Mouse (Mus musculus) brain, adult 2 months (tissue): ENCODE measurements at regions not wholly inside any gene's neighbourhood (a gene's known extent, or its start where the extent isn't known, plus 50 kb on each side); places are given as distances from the start of the nearest gene placed in this dataset.

Experiments used
- DNase-seq: peaks from one replicate; pipeline ENCODE4 v3.0.0; 2011; ENCODE audit warnings: low read depth, low spot score

- DNase-seq, result peak; percentile 36
Observed at GRCm38 (mm10) chr2:106083801-106084800, 80.8 kb upstream of the Dnajc24 start.

GRCm38 (mm10) chr2:106083001-106083400 lies 79.7 kb upstream of the Dnajc24 start:
- DNase-seq, result no peak

- peak; percentile 79 for DNase-seq
Observed at GRCm38 (mm10) chr2:106081951-106082350, 78.6 kb upstream of the Dnajc24 start.

GRCm38 (mm10) chr2:106080626-106081025 lies 77.3 kb upstream of the Dnajc24 start:
- DNase-seq, result no peak

GRCm38 (mm10) chr2:106078591-106078990 lies 75.2 kb upstream of the Dnajc24 start:
- no peak for DNase-seq

DNA sequence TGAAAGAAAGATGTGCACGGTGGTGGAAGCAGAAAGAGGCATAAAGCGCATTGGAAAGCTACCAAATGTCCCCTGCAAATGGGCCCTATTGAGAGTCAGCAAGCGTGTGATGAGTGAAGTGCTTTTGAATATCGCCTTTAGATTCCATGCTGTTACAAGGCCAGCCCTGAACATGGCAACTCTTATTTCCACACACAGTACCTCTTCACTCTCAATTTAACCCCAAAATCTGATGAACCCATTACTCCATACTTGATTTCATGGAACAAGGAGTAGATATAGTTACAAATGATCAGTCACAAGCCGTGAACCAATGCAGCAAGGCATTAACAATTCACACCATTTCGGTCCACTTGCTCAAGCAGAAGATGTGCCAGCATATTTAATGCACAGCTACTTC lies 71.1 kb upstream of the Dnajc24 start:
- DNase-seq, result no peak

DNA sequence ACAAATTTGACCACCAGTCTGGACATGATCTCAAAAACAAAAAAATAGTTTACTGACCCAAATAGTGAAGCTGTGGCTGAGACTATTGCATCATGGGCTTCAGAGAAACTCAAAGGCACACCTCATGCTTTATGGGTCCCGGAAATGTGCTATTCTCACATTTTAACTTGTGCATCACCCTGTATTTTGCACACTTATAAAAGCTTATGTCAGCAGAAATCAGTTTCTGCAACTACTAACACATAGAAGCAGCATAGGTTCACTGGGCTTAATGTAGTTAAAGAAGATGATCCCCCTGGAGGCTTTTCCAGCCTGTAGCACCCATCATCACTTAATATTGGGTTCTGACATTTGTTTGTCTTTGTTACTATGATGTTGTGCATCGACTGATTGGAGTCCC lies 61.0 kb upstream of the Dnajc24 start:
- no peak for DNase-seq
